Mouse (Mus musculus): ENCODE results near the gene Gm136. TPM values are rescaled to one million over a fixed set of nuclear protein-coding genes. Genes with fewer than 3 reads are reported as not detected.

The Gm136 gene
- polyA plus RNA-seq, 1 experiment, result not detected

DNA sequence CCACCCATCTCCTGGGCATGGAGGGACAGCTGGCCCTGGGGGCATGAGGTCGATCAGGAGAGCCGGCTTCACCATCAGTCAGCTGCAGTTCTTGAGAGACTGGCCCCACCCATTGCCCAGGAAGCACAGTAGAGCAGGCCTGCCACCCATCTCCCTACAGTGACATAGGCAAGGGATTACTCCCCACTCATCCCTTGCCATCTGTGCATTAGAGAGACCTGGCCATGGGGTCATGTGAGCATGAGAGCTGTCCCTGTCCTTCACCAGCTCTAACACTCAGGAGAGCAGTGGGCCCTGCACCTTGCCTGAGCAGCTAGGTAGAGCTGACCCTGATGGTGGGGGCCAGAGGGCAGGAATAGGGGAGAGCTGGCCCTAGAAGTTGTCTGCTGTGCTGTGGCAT is 29.6 kb upstream of the Gm136 start:
- Histone ChIP-seq H3K36me3 (ENCODE audit: control insufficient read depth, insufficient read depth, low read length, poor library complexity, severe bottlenecking) (no peaks in the 10 kb centered on the region), H3K4me3 (ENCODE audit: low read depth, low read length) (no peak overlapping the region), H3K9ac (ENCODE audit: low read depth, poor library complexity, severe bottlenecking) (no peak overlapping the region), H3K27me3 (ENCODE audit: control insufficient read depth, insufficient read depth, low read length, poor library complexity, severe bottlenecking) (no peaks in the 10 kb centered on the region), H3K9me3 (replicated peaks; ENCODE audit: control insufficient read depth, insufficient read depth, low read length, poor library complexity, severe bottlenecking) (no peaks in the 10 kb centered on the region), H3K4me1 (ENCODE audit: control insufficient read depth, insufficient read depth, low read length) (no peaks in the 10 kb centered on the region), H3K27ac (ENCODE audit: insufficient read depth, low read length) (no peak overlapping the region)
- no peak for TF ChIP-seq POLR2A (IDR thresholded peaks at IDR 0.05; ENCODE audit: insufficient read depth, low read length)
- TF ChIP-seq EP300 (IDR thresholded peaks at IDR 0.05; ENCODE audit: insufficient read depth, low read depth, low read length), result no peak
- no peak for TF ChIP-seq CTCF (IDR thresholded peaks at IDR 0.05; ENCODE audit: low read depth, low read length)

DNA sequence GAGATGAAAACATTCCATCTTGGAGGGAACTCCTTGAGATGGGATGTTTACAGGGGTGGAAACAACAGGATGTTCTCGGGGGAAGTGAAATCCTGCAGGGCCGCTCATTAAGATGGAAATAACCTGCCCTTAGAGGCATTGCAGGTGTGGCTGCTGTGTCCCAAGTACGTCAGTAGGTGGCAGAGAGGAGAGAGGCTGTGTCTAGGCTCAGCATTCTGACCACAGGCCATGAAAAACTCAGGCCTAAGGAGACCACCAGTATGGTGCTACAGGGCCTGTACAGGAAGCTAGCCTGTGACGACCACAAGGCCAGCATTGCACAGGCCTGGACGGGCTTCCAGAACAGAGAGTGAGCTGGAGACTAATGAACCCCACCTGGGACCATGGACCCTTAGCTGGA is 28.8 kb upstream of the Gm136 start:
- no peak overlapping the region for H3K4me3 ChIP-seq (ENCODE audit: low read depth, low read length)
- no peaks in the 10 kb centered on the region for H3K27me3 ChIP-seq (ENCODE audit: control insufficient read depth, insufficient read depth, low read length, poor library complexity, severe bottlenecking)
- H3K9me3 ChIP-seq (replicated peaks; ENCODE audit: control insufficient read depth, insufficient read depth, low read length, poor library complexity, severe bottlenecking), result no peaks in the 10 kb centered on the region
- H3K9ac ChIP-seq (ENCODE audit: low read depth, poor library complexity, severe bottlenecking), result no peak overlapping the region
- TF ChIP-seq CTCF (IDR thresholded peaks at IDR 0.05; ENCODE audit: low read depth, low read length) (peak; percentile 90), POLR2A (IDR thresholded peaks at IDR 0.05; ENCODE audit: insufficient read depth, low read length) (no peak)
- H3K27ac ChIP-seq (ENCODE audit: insufficient read depth, low read length), result no peak overlapping the region
- H3K36me3 ChIP-seq (ENCODE audit: control insufficient read depth, insufficient read depth, low read length, poor library complexity, severe bottlenecking), result no peaks in the 10 kb centered on the region
- H3K4me1 ChIP-seq (ENCODE audit: control insufficient read depth, insufficient read depth, low read length), result no peaks in the 10 kb centered on the region

DNA sequence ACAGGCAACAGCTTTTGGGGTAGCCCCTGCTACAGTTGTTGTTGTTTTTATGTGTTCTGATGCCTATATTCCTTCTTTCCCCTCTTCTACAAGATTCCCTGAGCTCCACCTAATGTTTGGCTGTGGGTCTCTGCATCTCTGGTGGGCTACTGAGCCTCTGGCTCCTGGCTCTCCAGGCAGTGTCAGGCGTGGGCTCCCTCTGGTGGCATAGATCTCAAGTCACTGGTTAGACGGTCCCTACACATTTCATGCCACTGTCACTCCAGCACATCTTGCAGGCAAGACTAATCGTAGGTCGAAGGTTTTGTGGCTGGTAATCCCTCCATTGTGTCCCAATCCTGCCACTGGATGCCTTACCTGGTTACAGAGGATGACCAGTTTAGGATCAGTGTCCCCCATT is 26.7 kb upstream of the Gm136 start:
- no peak overlapping the region for H3K4me3 ChIP-seq (ENCODE audit: low read depth, low read length)
- no peaks in the 10 kb centered on the region for H3K9me3 ChIP-seq (replicated peaks; ENCODE audit: control insufficient read depth, insufficient read depth, low read length, poor library complexity, severe bottlenecking)
- no peak overlapping the region for H3K9ac ChIP-seq (ENCODE audit: low read depth, poor library complexity, severe bottlenecking)
- no peak for TF ChIP-seq POLR2A (IDR thresholded peaks at IDR 0.05; ENCODE audit: insufficient read depth, low read length)
- TF ChIP-seq CTCF (IDR thresholded peaks at IDR 0.05; ENCODE audit: low read depth, low read length), result peak; percentile 65
- TF ChIP-seq EP300 (IDR thresholded peaks at IDR 0.05; ENCODE audit: insufficient read depth, low read depth, low read length), result no peak
- no peaks in the 10 kb centered on the region for H3K36me3 ChIP-seq (ENCODE audit: control insufficient read depth, insufficient read depth, low read length, poor library complexity, severe bottlenecking)
- no peak overlapping the region for H3K27ac ChIP-seq (ENCODE audit: insufficient read depth, low read length)
- no peaks in the 10 kb centered on the region for H3K4me1 ChIP-seq (ENCODE audit: control insufficient read depth, insufficient read depth, low read length)
- H3K27me3 ChIP-seq (ENCODE audit: control insufficient read depth, insufficient read depth, low read length, poor library complexity, severe bottlenecking), result no peaks in the 10 kb centered on the region

DNA sequence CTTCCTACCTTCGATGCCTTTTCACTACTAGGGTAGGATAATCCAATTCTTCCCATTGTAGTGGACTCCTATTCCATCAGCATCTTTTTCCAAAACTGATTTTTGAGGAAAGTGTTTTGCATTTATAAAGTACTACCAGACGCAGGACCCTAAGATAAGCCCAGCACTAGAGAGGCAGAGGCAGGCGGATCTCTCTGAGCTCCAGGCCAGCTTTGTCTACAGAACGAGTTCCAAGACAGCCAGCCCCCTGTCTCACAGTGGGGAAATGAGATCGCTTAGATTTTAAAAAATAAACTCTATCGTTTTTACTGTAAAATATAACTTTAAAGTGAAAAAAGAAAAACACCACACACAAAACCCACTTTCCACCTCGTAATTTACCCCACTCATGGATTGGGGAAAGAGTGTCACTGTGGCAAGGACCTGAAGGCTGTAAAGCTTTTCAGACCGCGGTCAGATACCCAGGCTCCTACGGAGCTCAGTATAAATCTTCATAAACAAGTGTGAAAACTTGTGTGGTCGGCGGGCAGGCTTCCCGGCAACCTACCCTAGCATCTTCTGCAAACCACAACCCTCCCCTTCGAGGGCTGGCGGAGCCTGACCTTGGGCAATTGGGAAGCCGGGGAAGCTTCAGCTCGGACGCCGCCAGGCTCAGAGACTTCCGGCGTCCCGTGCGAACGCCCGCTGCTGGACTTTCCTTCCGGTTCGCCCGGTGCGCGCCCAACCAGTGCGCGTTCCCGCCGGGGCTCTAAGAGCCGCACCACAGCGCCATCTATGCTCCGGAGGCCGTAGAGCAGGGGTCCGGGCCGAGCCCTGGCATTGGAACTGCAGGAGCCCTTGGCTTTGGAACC is 21.8 kb upstream of the Gm136 start, which contains the start of gene Smim8:
Gene Smim8, minus strand, starts transcription at position 747 of the 851 bp plus-strand sequence.
- Histone ChIP-seq H3K27me3 (ENCODE audit: control insufficient read depth, insufficient read depth, low read length, poor library complexity, severe bottlenecking) (no peaks in the 10 kb centered on the region), H3K9me3 (replicated peaks; ENCODE audit: control insufficient read depth, insufficient read depth, low read length, poor library complexity, severe bottlenecking) (no peaks in the 10 kb centered on the region), H3K27ac (ENCODE audit: insufficient read depth, low read length) (peak within 1 kb of the TSS; percentile 51; the same call in 1 of the 2 replicates), H3K4me3 (ENCODE audit: low read depth, low read length) (peak within 1 kb of the TSS; percentile 88), H3K9ac (ENCODE audit: low read depth, poor library complexity, severe bottlenecking) (peak within 1 kb of the TSS; percentile 52), H3K4me1 (ENCODE audit: control insufficient read depth, insufficient read depth, low read length) (peaks cover 1% of the 10 kb centered on the region), H3K36me3 (ENCODE audit: control insufficient read depth, insufficient read depth, low read length, poor library complexity, severe bottlenecking) (no peaks in the 10 kb centered on the region)
- TF ChIP-seq EP300 (IDR thresholded peaks at IDR 0.05; ENCODE audit: insufficient read depth, low read depth, low read length) (0 out of 2 replicates have a peak, but pooled peaks have one; percentile 24), CTCF (IDR thresholded peaks at IDR 0.05; ENCODE audit: low read depth, low read length) (peak; percentile 72), POLR2A (IDR thresholded peaks at IDR 0.05; ENCODE audit: insufficient read depth, low read length) (peak; percentile 46)

DNA sequence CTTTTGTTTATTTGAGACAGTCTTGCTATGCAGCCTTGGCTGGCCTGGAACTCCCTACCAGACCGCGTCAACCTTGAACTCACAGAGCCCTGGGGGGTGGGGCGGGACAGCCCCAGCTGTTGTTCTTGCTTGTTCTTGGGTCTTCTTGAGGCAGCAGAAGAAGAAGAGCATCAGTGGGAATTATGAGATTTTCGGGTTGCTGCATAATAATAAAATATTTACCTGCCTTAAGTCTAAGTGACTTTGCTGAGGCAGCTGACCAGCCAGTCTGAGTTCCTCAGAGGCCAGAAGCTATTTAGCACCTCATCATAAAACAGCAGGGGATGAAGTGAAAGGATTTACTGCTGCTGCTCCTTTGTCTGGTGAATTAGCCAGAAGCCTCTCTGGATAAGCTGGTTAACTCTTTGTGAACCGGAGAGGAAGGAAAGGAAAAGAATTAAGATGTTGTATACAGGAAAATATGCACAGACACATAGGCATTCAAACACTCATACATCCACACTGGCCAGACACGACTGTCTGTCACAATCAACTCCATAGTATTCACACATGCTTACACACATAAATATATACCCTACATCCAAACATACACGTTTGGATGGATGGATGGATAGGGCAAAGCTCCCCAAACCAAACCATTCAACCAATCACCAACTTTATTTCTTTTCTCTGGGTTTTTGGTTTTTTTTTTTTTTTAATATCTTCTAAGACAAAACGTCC is 15.7 kb upstream of the Gm136 start:
- H3K9me3 ChIP-seq (replicated peaks; ENCODE audit: control insufficient read depth, insufficient read depth, low read length, poor library complexity, severe bottlenecking), result no peaks in the 10 kb centered on the region
- no peak overlapping the region for H3K9ac ChIP-seq (ENCODE audit: low read depth, poor library complexity, severe bottlenecking)
- no peaks in the 10 kb centered on the region for H3K36me3 ChIP-seq (ENCODE audit: control insufficient read depth, insufficient read depth, low read length, poor library complexity, severe bottlenecking)
- H3K27ac ChIP-seq (ENCODE audit: insufficient read depth, low read length), result no peak overlapping the region
- no peak for TF ChIP-seq POLR2A (IDR thresholded peaks at IDR 0.05; ENCODE audit: insufficient read depth, low read length)
- TF ChIP-seq EP300 (IDR thresholded peaks at IDR 0.05; ENCODE audit: insufficient read depth, low read depth, low read length), result no peak
- TF ChIP-seq CTCF (IDR thresholded peaks at IDR 0.05; ENCODE audit: low read depth, low read length), result no peak
- H3K4me1 ChIP-seq (ENCODE audit: control insufficient read depth, insufficient read depth, low read length), result peaks cover 1% of the 10 kb centered on the region
- H3K4me3 ChIP-seq (ENCODE audit: low read depth, low read length), result no peak overlapping the region
- H3K27me3 ChIP-seq (ENCODE audit: control insufficient read depth, insufficient read depth, low read length, poor library complexity, severe bottlenecking), result no peaks in the 10 kb centered on the region

DNA sequence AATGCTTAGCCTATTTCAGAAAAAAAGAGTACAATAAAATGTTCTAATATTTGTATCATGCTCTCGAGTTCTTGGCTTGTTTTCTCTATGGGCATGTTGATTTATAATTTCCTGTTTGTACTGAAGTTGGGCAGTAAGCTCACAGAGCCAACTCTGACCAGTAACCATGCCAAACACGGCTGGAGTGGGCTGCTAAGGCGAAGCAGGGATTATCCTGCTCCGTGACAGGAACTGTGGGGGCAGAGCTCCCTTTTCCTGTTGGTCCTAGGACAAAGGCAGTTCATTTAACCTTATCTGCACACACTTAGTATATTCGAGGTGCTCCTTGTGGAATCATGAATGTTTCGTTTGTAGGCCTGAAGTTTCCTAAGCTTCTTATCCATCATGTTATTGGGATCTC is 6.8 kb downstream of the Gm136 start:
- Histone ChIP-seq H3K27me3 (ENCODE audit: control insufficient read depth, insufficient read depth, low read length, poor library complexity, severe bottlenecking) (no peaks in the 10 kb centered on the region), H3K4me1 (ENCODE audit: control insufficient read depth, insufficient read depth, low read length) (no peaks in the 10 kb centered on the region), H3K27ac (ENCODE audit: insufficient read depth, low read length) (no peak overlapping the region), H3K9me3 (replicated peaks; ENCODE audit: control insufficient read depth, insufficient read depth, low read length, poor library complexity, severe bottlenecking) (no peaks in the 10 kb centered on the region), H3K36me3 (ENCODE audit: control insufficient read depth, insufficient read depth, low read length, poor library complexity, severe bottlenecking) (no peaks in the 10 kb centered on the region), H3K4me3 (ENCODE audit: low read depth, low read length) (no peak overlapping the region), H3K9ac (ENCODE audit: low read depth, poor library complexity, severe bottlenecking) (no peak overlapping the region)
- TF ChIP-seq CTCF (IDR thresholded peaks at IDR 0.05; ENCODE audit: low read depth, low read length) (no peak), EP300 (IDR thresholded peaks at IDR 0.05; ENCODE audit: insufficient read depth, low read depth, low read length) (no peak), POLR2A (IDR thresholded peaks at IDR 0.05; ENCODE audit: insufficient read depth, low read length) (no peak)

Measured in ES-Bruce4 (cell line).